Comparison of ENCODE assay signal across 12 mouse cellular contexts in genomic region chr3:137293174-137293591, GRCm38 (mm10). TPM values are rescaled to one million over a fixed set of nuclear protein-coding genes. Genes with fewer than 3 reads are reported as not detected.
A peak's percentile ranks its signal among the peaks of the same experiment; 100 is the strongest.
DNase-seq lines count a peak whose midpoint lies in the region; ATAC-seq and TF ChIP-seq lines count a peak whose summit lies in the region.
"Had no signal": no experiment of that assay in that cellular context is flagged by ENCODE, and none has a peak within 500 bp of the region (broad histone marks: within the 10 kb centered on the region; RNA-seq: fewer than 3 reads in every experiment).

No protein-coding gene starts in this region.

- peak; percentile 62; the same call in 1 of the 2 replicates for ATAC-seq in kidney, postnatal 0 days (replicated peaks; ENCODE audit: low FRiP score, low read depth)
- ATAC-seq in monocyte, adult 5-6 weeks (replicated peaks; ENCODE audit: insufficient number of reproducible peaks, low FRiP score, low TSS enrichment, poor library complexity, severe bottlenecking) = 0 out of 2 replicates have a peak, but pooled peaks have one; percentile 5
- ATAC-seq in activated CD4-positive, CD25-positive, alpha-beta regulatory T cell, adult 4 months = no peak

- no peaks in the 10 kb centered on the region for H3K27me3 ChIP-seq in kidney, postnatal 0 days (ENCODE audit: insufficient read depth, low read length)
- H3K27me3 ChIP-seq: embryonic facial prominence, embryonic 12.5 days had no signal

- H3K27ac ChIP-seq in kidney, postnatal 0 days = no peak overlapping the region
- H3K27ac ChIP-seq: embryonic facial prominence, embryonic 12.5 days; layer of hippocampus, adult 2 months had no signal

- H3K4me2 ChIP-seq in kidney, postnatal 0 days (ENCODE audit: low read length) = peak overlapping the region; percentile 28
- H3K4me2 ChIP-seq: embryonic facial prominence, embryonic 12.5 days had no signal

- no peak for TF ChIP-seq CTCF in kidney, postnatal 0 days (IDR thresholded peaks at IDR 0.05; ENCODE audit: low read depth)

- DNase-seq in retina, postnatal 1 day = peak; percentile 14
- no peak for DNase-seq in retina, embryonic 14.5 days (ENCODE audit: low spot score)
- peak; percentile 44 to 46 for DNase-seq in heart, adult 9 months (ENCODE audit: low spot score in 2 of 2)
- peak; percentile 38 for DNase-seq in kidney, postnatal 0 days (ENCODE audit: low spot score)
- no peak for DNase-seq in layer of hippocampus, adult 8-10 months (ENCODE audit: low spot score in 2 of 2)
- DNase-seq in testis, postnatal 14 days (ENCODE audit: low spot score) = no peak
- DNase-seq: thymus, postnatal 14 days had no signal

- H3K4me1 ChIP-seq in kidney, postnatal 0 days (replicated peaks; ENCODE audit: insufficient read depth, low read length) = peaks cover 4% of the 10 kb centered on the region; the same call in 1 of the 2 replicates

- no peak overlapping the region for H3K4me3 ChIP-seq in kidney, postnatal 0 days (replicated peaks; ENCODE audit: low read depth, low read length)
- H3K4me3 ChIP-seq: embryonic facial prominence, embryonic 12.5 days; layer of hippocampus, adult 2 months; myocyte had no signal

- WGBS in kidney, postnatal 0 days = 12% methylated on average over 6 of the region's 6 CpGs

- no peaks in the 10 kb centered on the region for H3K36me3 ChIP-seq in kidney, postnatal 0 days (ENCODE audit: insufficient read depth, low read length)
- H3K36me3 ChIP-seq: embryonic facial prominence, embryonic 12.5 days had no signal

- no peaks in the 10 kb centered on the region for H3K9me3 ChIP-seq in kidney, postnatal 0 days (replicated peaks; ENCODE audit: low read length)
- H3K9me3 ChIP-seq: embryonic facial prominence, embryonic 12.5 days had no signal

- H3K9ac ChIP-seq in kidney, postnatal 0 days (ENCODE audit: low read depth, low read length) = no peak overlapping the region
- H3K9ac ChIP-seq: embryonic facial prominence, embryonic 12.5 days had no signal

RNA-seq across cellular contexts. Expression of gene Emcn, which starts 47.7 kb away (rescaled TPM):
- polyA plus RNA-seq in kidney, postnatal 0 days (2015; fragmentation: Nextera tagmentation; extraction: Ambion mirVana) = 127 and 136 TPM in 2 replicates
- total RNA-seq in monocyte, adult 5-6 weeks (2017) = not detected in 3 replicates
- 1 to 10 TPM; 5.2 to 8.6 (median 7.3) TPM for total RNA-seq in layer of hippocampus, adult 8-10 months (2022)
- polyA plus RNA-seq in activated CD4-positive, CD25-positive, alpha-beta regulatory T cell, adult 4 months (2017; shearing (Covaris generic)) = under 1 TPM in 1 of 2 experiments, not detected in 1; 0.09 TPM
- polyA plus RNA-seq: myocyte had no signal

Comparison
In these comparisons a context has a peak if more than half of its experiments do, and no peak if none do; other contexts are left out.
1. DNase-seq: peak in retina, postnatal 1 day (single experiment), heart, adult 9 months (2 of 2) and kidney, postnatal 0 days (single experiment); none in retina, embryonic 14.5 days (single experiment), layer of hippocampus, adult 8-10 months (0 of 2) and testis, postnatal 14 days (single experiment).